Mouse (Mus musculus) kidney, postnatal 0 days (tissue): ENCODE results near the gene Slc16a13. TPM values are rescaled to one million over a fixed set of nuclear protein-coding genes. Genes with fewer than 3 reads are reported as not detected.
A peak's percentile ranks its signal among the peaks of the same experiment; 100 is the strongest.

Experiments
- ATAC-seq: fragments of 200-750 bp; cut with Nextera tagmentation; replicated peaks from 2 replicates; pipeline ENCODE4 v1.8.0; 2017; ENCODE audit warnings: low read depth, moderate number of reproducible peaks, moderate TSS enrichment, moderate library complexity; ENCODE audit not compliant: low FRiP score
- DNase-seq: peaks from one replicate; pipeline ENCODE4 v3.0.0-alpha.2; 2016; ENCODE audit warnings: low spot score
- H3K27ac ChIP-seq: fragments of 300-500 bp; sonication (generic); 2 replicates; pipeline ENCODE4 v1.5.1; 2014; ENCODE audit warnings: mild to moderate bottlenecking
- H3K27me3 ChIP-seq: fragments of 300-500 bp; sonication (generic); 2 replicates; pipeline ENCODE4 v1.6.1; 2014; ENCODE audit warnings: low read length, mixed read lengths; ENCODE audit not compliant: insufficient read depth
- H3K36me3 ChIP-seq: fragments of 300-500 bp; sonication (generic); 2 replicates; pipeline ENCODE4 v1.6.1; 2014; ENCODE audit warnings: low read length, mixed read lengths; ENCODE audit not compliant: insufficient read depth
- H3K4me1 ChIP-seq: fragments of 300-500 bp; sonication (generic); replicated peaks from 2 replicates; pipeline ENCODE4 v1.6.1; 2014; ENCODE audit warnings: antibody characterized with exemption, low read length, mixed read lengths; ENCODE audit not compliant: insufficient read depth
- H3K4me2 ChIP-seq: fragments of 300-500 bp; sonication (generic); 2 replicates; pipeline ENCODE4 v1.6.1; 2014; ENCODE audit warnings: mild to moderate bottlenecking, low read length, moderate library complexity, mixed read lengths
- H3K4me3 ChIP-seq: fragments of 300-500 bp; sonication (generic); replicated peaks from 2 replicates; pipeline ENCODE4 v1.5.1; 2014; ENCODE audit warnings: low read depth, low read length
- H3K9ac ChIP-seq: fragments of 300-500 bp; sonication (generic); 2 replicates; pipeline ENCODE4 v1.6.1; 2014; ENCODE audit warnings: low read depth, low read length
- H3K9me3 ChIP-seq: fragments of 300-500 bp; sonication (generic); replicated peaks from 2 replicates; pipeline ENCODE4 v1.6.1; 2016; ENCODE audit warnings: low read length, inconsistent platforms, mixed read lengths
- CTCF ChIP-seq: IDR thresholded peaks from 2 replicates; pipeline ENCODE4 v1.5.1; 2016; ENCODE audit warnings: antibody characterized with exemption, low read depth, mild to moderate bottlenecking, moderate library complexity
- WGBS: fragments of 180-500 bp; shearing (Covaris S2); extraction: QIAGEN DNeasy Blood & Tissue Kit; methylation state at CpG from one replicate; pipeline ENCODE4 v1.1.7; 2014; 5-methylcytosine and 5-hydroxymethylcytosine counted together
- polyA plus RNA-seq: library from polyadenylated mRNA; unstranded; fragments of >200 nt; fragmentation: Nextera tagmentation; extraction: Ambion mirVana; gene quantifications from 2 replicates; pipeline ENCODE4 v1.2.1, GENCODE M21; 2015

Gene Slc16a13
- polyA plus RNA-seq, 1 experiment from 2014 or later: 20.6 TPM

GRCm38 (mm10) chr11:70214191-70214855, 6.5 kb downstream of the Slc16a13 start:
- peak overlapping the region; percentile 50 for H3K4me2 ChIP-seq
- no peak overlapping the region for H3K27ac ChIP-seq
- peaks cover 16% of the 10 kb centered on the region for H3K4me1 ChIP-seq
- TF ChIP-seq CTCF: no peak
- ATAC-seq (peak; percentile 41; the same call in 1 of the 2 replicates), DNase-seq (no peak)
- H3K9ac ChIP-seq: peak overlapping the region; percentile 48; the same call in 1 of the 2 replicates
- H3K36me3 ChIP-seq: no peaks in the 10 kb centered on the region
- peaks cover 8% of the 10 kb centered on the region for H3K27me3 ChIP-seq
- WGBS: 2% methylated on average over 46 of the region's 46 CpGs
- H3K9me3 ChIP-seq: no peaks in the 10 kb centered on the region
- H3K4me3 ChIP-seq: peak overlapping the region; percentile 23

DNA sequence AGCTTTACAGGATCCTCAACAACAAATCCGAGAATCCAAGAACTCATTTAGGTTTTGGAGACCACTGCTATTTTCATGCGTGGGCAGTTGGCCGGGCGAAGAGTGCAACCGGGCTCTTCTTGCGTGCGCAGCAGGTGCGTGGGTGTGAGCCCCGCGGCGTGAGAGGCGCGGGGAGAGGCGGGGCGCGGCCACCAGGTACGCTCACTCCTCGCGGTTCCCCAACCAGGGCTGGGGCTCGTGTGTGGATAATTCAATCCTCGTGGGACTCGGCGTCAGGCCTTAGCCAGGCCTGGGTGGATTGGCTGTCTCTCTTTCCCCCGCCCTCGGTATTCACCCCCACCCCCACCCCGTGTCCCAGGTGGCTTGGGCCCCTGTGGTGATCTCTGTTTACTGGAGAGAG, 7.1 kb downstream of the Slc16a13 start:
- Histone ChIP-seq H3K36me3 (no peaks in the 10 kb centered on the region), H3K4me1 (peaks cover 16% of the 10 kb centered on the region), H3K4me3 (peak overlapping the region; percentile 23), H3K9ac (peak overlapping the region; percentile 48; the same call in 1 of the 2 replicates), H3K27me3 (peaks cover 8% of the 10 kb centered on the region), H3K27ac (no peak overlapping the region), H3K4me2 (peak overlapping the region; percentile 50), H3K9me3 (no peaks in the 10 kb centered on the region)
- TF ChIP-seq CTCF: no peak
- 6% methylated on average over 26 of the region's 26 CpGs for WGBS
- 0 out of 2 replicates have a peak, but pooled peaks have one; percentile 15 for ATAC-seq
- no peak for DNase-seq

- Histone ChIP-seq H3K4me3 (no peak overlapping the region), H3K27me3 (peaks cover 8% of the 10 kb centered on the region), H3K9me3 (no peaks in the 10 kb centered on the region), H3K36me3 (no peaks in the 10 kb centered on the region), H3K27ac (no peak overlapping the region), H3K4me1 (peaks cover 16% of the 10 kb centered on the region), H3K9ac (no peak overlapping the region), H3K4me2 (no peak overlapping the region)
- peak; percentile 92 for DNase-seq
- WGBS: 7% methylated on average over 9 of the region's 9 CpGs
- no peak for ATAC-seq
- peak; percentile 89 for TF ChIP-seq CTCF
Measured at GRCm38 (mm10) chr11:70212896-70213295, 8.0 kb downstream of the Slc16a13 start.

DNA sequence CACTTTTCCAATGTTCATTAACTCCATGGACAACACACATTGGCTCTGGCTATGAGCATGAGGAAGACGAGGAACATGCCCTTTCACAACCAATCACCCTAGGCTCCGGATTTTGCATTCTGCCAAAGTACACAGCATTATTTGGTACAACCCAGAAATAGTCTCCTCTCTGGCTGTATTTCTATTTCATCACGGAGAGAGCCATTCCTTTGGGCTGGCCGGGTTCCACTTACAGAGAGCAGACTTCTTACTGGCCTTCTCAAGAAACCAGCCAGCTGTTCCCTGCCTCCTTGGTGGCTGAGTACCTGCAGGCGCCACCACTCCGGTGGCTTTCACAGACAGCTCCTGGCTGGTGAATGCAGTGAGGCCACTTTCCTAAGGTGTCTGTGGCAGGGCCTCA, 8.4 kb downstream of the Slc16a13 start, which contains the start of gene Slc16a11:
TSS of gene Slc16a11 (plus strand) at position 330 of the 400 bp plus-strand sequence.
- DNase-seq: no peak
- Histone ChIP-seq H3K36me3 (no peaks in the 10 kb centered on the region), H3K27me3 (peaks cover 8% of the 10 kb centered on the region), H3K4me3 (0 out of 2 replicates have a peak within 1 kb of the TSS, but pooled peaks have one; percentile 23), H3K9ac (no peak within 1 kb of the TSS), H3K9me3 (no peaks in the 10 kb centered on the region), H3K4me1 (peaks cover 16% of the 10 kb centered on the region), H3K27ac (no peak within 1 kb of the TSS), H3K4me2 (peak within 1 kb of the TSS; percentile 50)
- TF ChIP-seq CTCF: no peak
- no peak for ATAC-seq
- WGBS: 51% methylated on average over 6 of the region's 6 CpGs

DNA sequence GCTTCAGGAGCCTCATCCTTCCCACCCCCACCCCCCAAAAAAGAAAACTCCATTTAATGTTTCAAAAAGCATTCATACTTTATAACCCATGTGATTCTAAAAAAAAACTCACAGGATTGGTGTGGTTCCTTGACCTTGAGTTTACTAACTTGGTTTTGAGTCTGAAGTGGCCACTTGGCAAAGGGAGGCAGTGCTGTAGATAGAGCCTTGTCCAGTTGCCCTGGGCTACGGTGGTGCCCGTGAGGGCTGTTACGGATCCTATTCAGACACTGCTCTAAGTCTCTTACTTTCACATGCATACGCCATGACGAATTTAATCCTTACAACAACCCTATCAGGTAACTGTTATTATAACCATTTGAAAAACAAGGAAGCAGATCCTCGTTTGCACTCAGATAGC, 8.9 kb downstream of the Slc16a13 start:
- WGBS: 66% methylated on average over 6 of the region's 6 CpGs
- H3K4me2 ChIP-seq: no peak overlapping the region
- H3K4me3 ChIP-seq: no peak overlapping the region
- no peak for DNase-seq
- no peak overlapping the region for H3K9ac ChIP-seq
- peaks cover 8% of the 10 kb centered on the region for H3K27me3 ChIP-seq
- H3K9me3 ChIP-seq: no peaks in the 10 kb centered on the region
- ATAC-seq: no peak
- no peak for TF ChIP-seq CTCF
- H3K36me3 ChIP-seq: no peaks in the 10 kb centered on the region
- H3K27ac ChIP-seq: no peak overlapping the region
- peaks cover 16% of the 10 kb centered on the region for H3K4me1 ChIP-seq

DNA sequence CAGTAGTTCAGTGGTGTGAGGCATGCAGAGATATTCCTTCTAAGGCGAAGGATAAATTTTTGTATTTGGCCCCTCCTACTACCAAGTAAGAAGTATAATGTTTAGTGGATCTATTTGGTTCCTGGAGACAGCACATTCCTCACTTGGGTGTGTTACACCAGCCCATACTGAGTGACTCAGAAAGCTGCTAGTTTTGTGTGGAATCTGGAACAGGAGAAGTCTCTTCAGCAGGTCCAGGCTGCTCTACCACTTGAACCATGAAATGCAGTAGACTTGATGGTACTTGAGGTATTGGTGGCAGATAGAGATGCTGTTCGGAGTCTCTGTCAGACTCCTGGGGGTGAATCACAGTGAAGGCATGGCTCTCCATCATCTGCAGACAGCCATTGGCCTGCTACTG, 10.2 kb downstream of the Slc16a13 start:
- no peak overlapping the region for H3K4me3 ChIP-seq
- no peak overlapping the region for H3K27ac ChIP-seq
- H3K4me1 ChIP-seq: peaks cover 16% of the 10 kb centered on the region
- H3K9ac ChIP-seq: no peak overlapping the region
- ATAC-seq: no peak
- DNase-seq: no peak
- H3K4me2 ChIP-seq: no peak overlapping the region
- H3K27me3 ChIP-seq: peaks cover 6% of the 10 kb centered on the region
- 89% methylated on average over 2 of the region's 2 CpGs for WGBS
- no peaks in the 10 kb centered on the region for H3K9me3 ChIP-seq
- TF ChIP-seq CTCF: no peak
- H3K36me3 ChIP-seq: no peaks in the 10 kb centered on the region
